Mouse (Mus musculus): ENCODE measurements at regions not wholly inside any gene's neighbourhood (a gene's known extent, or its start where the extent isn't known, plus 50 kb on each side); places are given as distances from the start of the nearest gene placed in this dataset.

GRCm38 (mm10) chr4:55924974-55925373, 392.7 kb upstream of the Klf4 start:
- DNase-seq: no peak

- no peak for DNase-seq
Measured at GRCm38 (mm10) chr4:55921217-55921616, 389.0 kb upstream of the Klf4 start.

DNA sequence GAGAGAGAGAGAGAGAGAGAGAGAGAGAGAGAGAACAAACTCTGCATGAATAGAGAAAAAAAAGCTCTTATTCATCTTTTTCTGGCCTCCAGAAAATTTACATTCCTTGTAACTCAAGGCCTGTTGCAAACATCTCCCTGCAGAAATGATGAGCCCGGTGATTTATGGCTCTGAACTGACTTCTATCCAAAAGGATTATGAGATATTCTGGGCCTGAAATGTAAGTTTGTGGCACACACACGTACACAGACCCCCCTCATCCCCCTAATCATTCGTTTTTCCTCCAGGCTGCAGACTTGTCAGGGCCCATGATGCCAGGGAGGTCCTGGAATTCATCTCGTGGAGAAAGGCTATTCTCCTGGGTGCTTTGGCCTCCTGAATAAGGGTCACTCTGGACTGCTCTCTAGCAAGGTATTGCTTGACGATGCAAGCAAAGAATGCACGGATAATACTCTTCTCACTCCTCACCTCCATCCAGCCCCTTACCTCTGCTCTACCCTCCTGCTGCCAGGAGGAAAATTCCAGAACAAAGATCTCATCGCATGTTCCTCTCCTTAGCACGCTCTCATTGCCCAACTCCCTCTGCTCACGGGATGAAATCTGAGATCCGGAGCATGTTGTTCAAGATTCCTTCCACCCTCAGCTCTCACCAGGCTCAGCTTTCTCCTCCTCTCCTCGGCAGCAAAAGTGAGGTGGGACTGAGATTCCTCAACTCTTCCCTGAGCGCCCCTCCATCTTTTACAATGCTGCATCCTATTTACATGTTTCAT, 362.0 kb upstream of the Klf4 start:
- DNase-seq: no peak

GRCm38 (mm10) chr4:55891656-55892055, 359.4 kb upstream of the Klf4 start:
- no peak for DNase-seq

GRCm38 (mm10) chr4:55887581-55887980, 355.3 kb upstream of the Klf4 start:
- no peak for DNase-seq

- DNase-seq: no peak
Measured at GRCm38 (mm10) chr4:55882541-55882940, 350.3 kb upstream of the Klf4 start.

DNA sequence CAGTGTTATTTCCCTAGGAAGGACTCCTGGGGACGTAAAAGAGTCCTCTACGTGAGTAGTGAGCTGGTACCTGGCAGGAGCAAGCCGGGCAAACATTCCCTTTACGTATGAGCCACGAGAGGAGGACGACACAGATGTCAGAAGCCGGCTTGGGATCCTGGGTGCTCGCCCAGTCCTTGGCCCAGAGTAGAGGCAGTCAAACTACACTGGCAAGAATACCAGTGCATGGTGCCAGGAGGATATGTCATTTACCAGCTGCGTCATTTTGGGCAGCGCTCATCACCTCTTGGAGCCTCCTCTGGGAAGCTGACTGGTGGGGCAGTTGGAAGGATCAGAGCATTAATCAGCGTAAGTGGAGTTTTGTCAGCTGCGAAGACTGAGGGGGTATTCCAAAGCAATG, 343.0 kb upstream of the Klf4 start:
- DNase-seq: no peak

GRCm38 (mm10) chr4:55874875-55875274, 342.6 kb upstream of the Klf4 start:
- DNase-seq: peak; percentile 8 to 15

GRCm38 (mm10) chr4:55874276-55874675, 342.0 kb upstream of the Klf4 start:
- no peak for DNase-seq

DNA sequence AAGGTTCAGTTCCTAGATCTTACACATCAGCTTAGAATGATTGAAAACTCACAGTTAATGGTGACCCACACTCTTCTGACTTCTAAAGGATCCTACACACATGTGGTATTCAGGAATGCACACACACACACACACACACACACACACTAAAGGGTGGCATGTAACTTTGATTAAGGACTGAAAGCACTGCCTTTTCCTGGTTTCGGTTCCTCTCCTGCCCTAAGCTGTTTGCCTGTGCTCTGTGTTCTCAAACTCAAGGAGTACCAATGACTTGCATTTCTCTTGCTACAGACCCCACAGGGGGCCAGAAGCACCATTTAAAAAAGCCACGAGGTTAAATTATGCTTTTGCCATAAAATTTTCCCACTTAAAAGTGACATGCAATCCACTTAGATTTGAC, 327.8 kb upstream of the Klf4 start:
- DNase-seq: no peak

DNA sequence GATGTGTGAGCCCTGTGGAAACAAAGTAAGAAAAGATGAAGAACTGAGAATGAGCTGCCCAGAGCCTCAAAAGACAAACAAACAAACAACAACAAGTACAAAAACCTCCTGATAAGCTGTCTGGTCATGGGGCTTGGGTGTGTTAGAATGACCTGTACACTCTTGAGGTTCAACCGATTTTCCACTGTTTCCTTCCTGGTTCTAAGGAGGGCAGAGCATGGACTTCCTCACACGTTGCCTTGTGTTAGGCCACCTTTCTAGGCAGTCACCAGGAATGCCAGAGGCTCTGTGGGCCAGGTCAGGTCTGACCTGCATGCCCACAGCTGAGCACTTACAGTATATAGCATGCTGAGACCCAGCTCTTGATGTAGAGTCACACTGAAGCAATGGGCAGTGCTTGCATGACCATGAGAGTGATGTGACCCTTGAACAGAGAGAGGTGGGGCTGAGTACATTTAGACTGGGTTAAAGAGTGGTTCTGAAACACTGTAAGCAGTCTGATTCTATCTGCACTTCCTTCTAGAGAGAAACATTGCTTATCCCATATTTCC, 327.0 kb upstream of the Klf4 start:
- no peak for DNase-seq

GRCm38 (mm10) chr4:55851430-55851829, 319.2 kb upstream of the Klf4 start:
- no peak for DNase-seq

GRCm38 (mm10) chr4:55851027-55851426, 318.8 kb upstream of the Klf4 start:
- DNase-seq: no peak

DNA sequence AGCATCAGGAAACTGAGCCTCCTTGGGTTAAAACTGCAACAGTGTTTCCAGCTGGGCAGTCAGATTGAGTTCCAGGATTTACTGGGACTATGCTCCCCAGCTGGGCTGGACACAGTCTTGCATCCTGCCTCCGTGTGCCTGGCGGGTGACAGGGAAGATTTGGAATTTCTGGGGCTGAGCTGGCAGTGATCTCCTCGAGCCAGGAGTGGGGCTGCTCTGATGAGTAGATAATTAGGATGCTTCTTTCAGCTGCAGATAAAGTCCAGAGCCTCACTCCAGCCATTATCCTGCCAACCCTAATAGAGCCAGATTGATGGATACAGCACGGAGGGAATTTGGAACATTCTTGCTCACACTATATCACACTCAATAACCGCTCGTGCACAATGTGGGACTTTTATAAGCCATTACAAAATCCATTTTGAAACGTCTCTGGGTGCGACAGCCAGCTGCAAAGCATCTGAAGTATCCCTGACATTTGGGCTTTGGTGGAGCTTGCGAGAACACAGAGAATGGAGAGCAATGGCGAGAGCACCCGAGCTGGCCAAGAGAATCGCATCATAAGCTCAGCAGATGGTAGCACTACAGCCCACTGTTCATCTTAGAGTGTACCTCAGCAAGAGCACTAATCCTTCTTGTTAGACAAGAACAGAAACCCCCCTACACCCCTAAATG, 311.6 kb upstream of the Klf4 start:
- DNase-seq: no peak

DNA sequence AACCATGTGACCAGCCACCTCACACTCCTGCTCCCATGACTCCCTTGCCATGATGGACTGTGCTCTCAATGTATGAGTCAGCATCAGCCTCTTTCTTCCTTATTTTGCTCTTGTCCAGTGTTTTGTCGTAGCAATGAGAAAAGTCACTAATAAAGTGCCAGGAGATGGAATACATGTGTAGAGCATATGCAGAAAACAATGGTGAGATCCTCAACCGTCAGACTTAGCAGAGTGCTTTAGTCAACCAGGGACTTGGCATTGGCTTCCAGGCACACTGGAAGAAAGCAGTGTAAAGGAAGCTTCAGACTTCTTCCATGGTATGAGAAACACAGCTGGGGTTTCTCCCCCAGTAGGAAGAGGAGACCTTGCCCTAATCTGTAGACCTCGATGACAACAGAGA, 306.3 kb upstream of the Klf4 start:
- no peak for DNase-seq

- DNase-seq: peak in 1 of 2 experiments; percentile 12
Measured at GRCm38 (mm10) chr4:55824047-55824760, 291.9 kb upstream of the Klf4 start.

DNA sequence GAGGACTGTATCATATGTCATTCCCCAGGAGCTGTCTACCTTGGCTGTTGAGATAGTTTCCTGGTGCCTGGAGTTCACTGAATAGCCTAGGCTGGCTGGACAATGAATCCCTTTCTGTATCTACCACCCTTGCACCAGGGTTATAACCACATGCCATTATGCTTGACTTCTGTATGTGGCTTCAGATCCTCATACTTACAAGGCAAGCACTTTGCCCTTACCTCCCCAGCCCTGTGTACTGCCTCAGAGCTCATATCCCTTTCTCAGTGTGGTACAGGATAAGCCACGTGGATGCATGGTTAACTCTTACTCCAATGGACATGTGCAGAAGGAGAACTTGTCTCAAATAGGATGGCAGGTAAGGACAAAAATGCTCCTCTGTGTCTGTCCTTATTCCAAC, 291.3 kb upstream of the Klf4 start:
- DNase-seq: no peak

DNA sequence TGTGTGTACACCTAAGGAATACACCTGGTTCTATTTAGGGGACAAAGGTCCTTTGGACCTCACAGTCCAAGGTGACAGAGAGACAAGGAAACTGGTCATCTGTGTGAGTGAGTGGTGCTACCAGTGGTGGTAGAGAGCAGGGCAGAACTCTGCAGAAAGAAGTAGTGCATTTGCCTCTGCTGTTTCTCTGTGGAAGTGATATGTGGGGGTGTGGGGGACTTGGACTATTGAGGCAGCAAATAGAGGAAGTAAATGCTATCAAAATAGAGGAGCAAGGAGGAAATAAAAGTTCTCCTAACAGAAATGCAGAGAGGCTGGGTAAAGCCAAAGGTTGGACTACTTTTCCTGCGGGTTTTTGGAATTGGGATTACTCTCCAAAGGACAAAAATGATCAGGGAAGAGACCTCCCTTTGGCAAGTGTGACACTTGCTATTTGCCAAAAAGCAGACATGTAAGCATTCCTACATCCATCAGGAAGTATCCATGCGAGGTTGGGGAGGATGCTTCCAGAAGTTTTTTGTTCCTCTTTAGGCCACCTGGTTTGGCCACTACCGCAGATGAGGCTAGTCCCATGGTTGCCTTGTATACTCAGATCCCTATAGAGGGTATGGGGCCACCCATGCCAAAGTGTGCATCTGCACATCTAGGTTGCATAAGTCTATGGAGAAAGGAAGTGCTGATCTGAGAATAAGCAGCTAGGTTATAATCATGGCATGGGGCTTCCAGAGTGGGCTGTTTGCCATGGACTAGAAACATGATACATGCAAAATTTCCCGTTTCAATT, 285.0 kb upstream of the Klf4 start:
- DNase-seq: no peak

DNA sequence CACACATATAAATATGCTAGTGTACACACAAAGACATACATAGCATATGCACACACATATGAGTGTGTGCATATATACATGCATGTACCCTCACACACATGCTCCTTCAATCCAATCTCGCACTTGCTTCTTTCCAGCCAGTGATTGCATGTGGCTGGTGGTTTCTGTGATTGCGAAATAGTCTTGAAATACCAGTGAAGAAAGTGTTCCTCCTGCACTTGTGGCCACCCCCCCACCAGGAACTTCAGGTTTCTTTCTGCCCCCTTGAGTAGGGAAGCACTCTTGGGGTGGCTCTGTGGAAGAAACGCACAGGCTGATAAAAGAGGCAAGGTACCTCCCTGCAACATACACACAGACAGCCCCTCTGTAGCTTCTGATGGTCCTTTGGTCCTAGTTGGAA, 283.6 kb upstream of the Klf4 start:
- DNase-seq: peak in 1 of 2 experiments; percentile 8

DNA sequence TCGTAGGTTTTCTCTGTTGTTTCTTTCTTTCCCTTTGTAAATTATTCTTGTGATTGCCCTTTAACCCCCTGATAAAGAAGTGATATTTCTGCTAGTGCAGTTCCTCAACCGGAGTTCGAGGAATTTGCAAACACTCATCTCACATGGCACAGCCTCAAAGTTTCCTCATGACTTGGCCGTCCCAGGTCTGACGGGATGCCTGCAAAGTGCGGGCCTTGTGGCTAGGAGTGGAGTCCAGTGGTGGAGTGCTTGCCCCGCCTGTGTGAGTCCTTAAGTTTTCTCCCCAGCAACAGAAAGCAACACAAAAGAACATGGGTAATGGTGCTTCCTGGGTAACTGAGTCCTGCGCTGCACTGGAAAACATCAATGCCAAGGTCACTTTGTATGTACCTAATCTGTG, 280.6 kb upstream of the Klf4 start:
- no peak for DNase-seq

DNA sequence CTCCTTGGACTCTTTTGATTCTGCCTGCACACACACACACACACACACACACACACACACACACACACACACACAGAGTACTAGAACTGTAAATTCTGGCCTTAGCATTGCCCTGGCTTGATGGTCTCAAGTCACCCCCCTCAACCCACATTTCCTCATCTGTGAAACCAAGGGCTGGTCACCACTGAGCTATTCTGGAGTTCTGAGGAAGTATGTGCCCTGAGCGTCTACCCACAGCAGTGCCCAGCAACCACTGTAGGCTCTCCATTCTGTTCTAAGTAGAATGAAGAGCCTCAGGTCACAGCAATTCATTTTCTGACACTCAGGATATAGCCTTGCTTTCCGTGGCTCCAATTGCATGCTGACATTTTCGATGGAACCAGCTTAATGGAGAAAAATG, 279.4 kb upstream of the Klf4 start:
- no peak for DNase-seq

- no peak for DNase-seq
Measured at GRCm38 (mm10) chr4:55808501-55808900, 276.2 kb upstream of the Klf4 start.

DNA sequence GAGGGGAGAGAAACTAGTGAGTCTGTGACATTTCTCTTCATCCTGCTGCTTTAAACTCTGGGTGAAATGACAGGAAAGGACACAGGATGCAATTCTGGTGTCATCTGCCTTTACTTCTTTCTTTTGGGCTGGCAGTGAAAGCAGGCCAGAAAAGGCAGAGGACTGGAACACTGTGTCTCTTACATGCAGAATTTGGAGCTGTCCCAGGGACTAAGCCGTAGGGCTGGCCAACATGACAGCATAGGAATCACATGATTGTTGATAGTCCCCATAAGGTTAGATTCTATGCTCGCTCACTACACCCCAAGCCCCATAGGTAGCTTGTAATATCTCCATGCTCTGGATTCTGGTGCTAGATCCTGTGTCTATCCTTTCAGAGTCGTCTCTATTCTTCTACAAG, 274.5 kb upstream of the Klf4 start:
- DNase-seq: no peak
